Mouse (Mus musculus): ENCODE measurements around the gene Slc9a3. TPM values are rescaled to one million over a fixed set of nuclear protein-coding genes. Genes with fewer than 3 reads are reported as not detected.

Slc9a3 gene
- 90.4 TPM for polyA plus RNA-seq (2014; fragmentation: Illumina TruSeq; extraction: RNeasy Lipid Tissue Mini Kit (QIAGEN cat#74804); ENCODE audit: low replicate concordance)

GRCm38 (mm10) chr13:74121141-74121602 is at the start of gene Slc9a3:
Gene Slc9a3 (plus strand): TSS chr13:74121457.

DNA sequence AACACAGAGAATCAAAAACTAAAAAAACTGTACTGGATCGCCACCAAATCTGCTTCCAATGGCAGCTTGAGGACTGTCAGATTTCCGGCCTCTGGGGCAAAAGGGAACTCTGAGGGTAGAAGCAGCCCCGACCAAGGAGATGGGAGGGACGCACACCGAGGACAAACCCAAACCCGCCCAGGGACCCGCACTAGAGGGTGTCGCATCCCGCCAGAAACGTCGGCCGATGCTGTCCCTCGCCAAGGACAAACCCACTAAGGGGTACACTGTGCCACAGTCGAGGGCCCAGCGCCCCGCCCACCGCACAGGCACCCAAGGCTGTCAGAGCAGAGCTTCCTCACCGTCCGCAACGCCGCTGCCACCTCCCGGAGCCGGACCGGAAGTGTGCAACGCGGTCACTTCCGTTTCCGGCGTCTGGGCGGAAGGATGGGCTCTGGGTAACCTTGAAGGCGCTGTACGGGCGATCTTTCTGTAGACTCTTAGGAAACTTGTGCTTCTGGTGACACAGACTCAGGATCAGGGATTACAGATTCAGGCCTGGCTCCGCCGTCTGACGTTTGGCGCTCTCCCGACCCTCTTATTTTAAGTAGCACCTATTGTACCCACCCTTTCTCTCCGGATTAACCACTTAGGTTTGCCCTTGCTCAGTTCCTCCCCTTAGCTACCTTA is 87.2 kb downstream of the Slc9a3 start, which contains the start of gene Exoc3:
Gene Exoc3, minus strand, starts transcription at position 416 of the 669 bp plus-strand sequence.

Other genes starting within 250 kb of the Slc9a3 start
- gene Trip13, start 183.7 kb upstream of the Slc9a3 start, polyA plus RNA-seq (2014; fragmentation: Illumina TruSeq; extraction: RNeasy Lipid Tissue Mini Kit (QIAGEN cat#74804); ENCODE audit: low replicate concordance): 15.3 TPM
- 28.3 TPM for gene Brd9, start 183.6 kb upstream of the Slc9a3 start, polyA plus RNA-seq (2014; fragmentation: Illumina TruSeq; extraction: RNeasy Lipid Tissue Mini Kit (QIAGEN cat#74804); ENCODE audit: low replicate concordance)
- gene Zdhhc11, start 157.6 kb upstream of the Slc9a3 start, polyA plus RNA-seq (2014; fragmentation: Illumina TruSeq; extraction: RNeasy Lipid Tissue Mini Kit (QIAGEN cat#74804); ENCODE audit: low replicate concordance): not detected
- 14.6 TPM for gene Tppp, start 112.0 kb upstream of the Slc9a3 start, polyA plus RNA-seq (2014; fragmentation: Illumina TruSeq; extraction: RNeasy Lipid Tissue Mini Kit (QIAGEN cat#74804); ENCODE audit: low replicate concordance)
- gene Cep72, start 59.2 kb upstream of the Slc9a3 start, polyA plus RNA-seq (2014; fragmentation: Illumina TruSeq; extraction: RNeasy Lipid Tissue Mini Kit (QIAGEN cat#74804); ENCODE audit: low replicate concordance): 4.5 TPM
- 32.0 TPM for gene Exoc3, start 87.3 kb downstream of the Slc9a3 start, polyA plus RNA-seq (2014; fragmentation: Illumina TruSeq; extraction: RNeasy Lipid Tissue Mini Kit (QIAGEN cat#74804); ENCODE audit: low replicate concordance)
- gene Ahrr, start 170.9 kb downstream of the Slc9a3 start, polyA plus RNA-seq (2014; fragmentation: Illumina TruSeq; extraction: RNeasy Lipid Tissue Mini Kit (QIAGEN cat#74804); ENCODE audit: low replicate concordance): 5.3 TPM
- gene Pdcd6, start 196.1 kb downstream of the Slc9a3 start, polyA plus RNA-seq (2014; fragmentation: Illumina TruSeq; extraction: RNeasy Lipid Tissue Mini Kit (QIAGEN cat#74804); ENCODE audit: low replicate concordance): 330 TPM
- gene Sdha, start 228.8 kb downstream of the Slc9a3 start, polyA plus RNA-seq (2014; fragmentation: Illumina TruSeq; extraction: RNeasy Lipid Tissue Mini Kit (QIAGEN cat#74804); ENCODE audit: low replicate concordance): 487 TPM
- gene Ccdc127, start 228.9 kb downstream of the Slc9a3 start, polyA plus RNA-seq (2014; fragmentation: Illumina TruSeq; extraction: RNeasy Lipid Tissue Mini Kit (QIAGEN cat#74804); ENCODE audit: low replicate concordance): 11.3 TPM
- gene Lrrc14b, start 242.5 kb downstream of the Slc9a3 start, polyA plus RNA-seq (2014; fragmentation: Illumina TruSeq; extraction: RNeasy Lipid Tissue Mini Kit (QIAGEN cat#74804); ENCODE audit: low replicate concordance): not detected

Data from small intestine, adult 10 weeks (tissue).